In the genomic region with DNA sequence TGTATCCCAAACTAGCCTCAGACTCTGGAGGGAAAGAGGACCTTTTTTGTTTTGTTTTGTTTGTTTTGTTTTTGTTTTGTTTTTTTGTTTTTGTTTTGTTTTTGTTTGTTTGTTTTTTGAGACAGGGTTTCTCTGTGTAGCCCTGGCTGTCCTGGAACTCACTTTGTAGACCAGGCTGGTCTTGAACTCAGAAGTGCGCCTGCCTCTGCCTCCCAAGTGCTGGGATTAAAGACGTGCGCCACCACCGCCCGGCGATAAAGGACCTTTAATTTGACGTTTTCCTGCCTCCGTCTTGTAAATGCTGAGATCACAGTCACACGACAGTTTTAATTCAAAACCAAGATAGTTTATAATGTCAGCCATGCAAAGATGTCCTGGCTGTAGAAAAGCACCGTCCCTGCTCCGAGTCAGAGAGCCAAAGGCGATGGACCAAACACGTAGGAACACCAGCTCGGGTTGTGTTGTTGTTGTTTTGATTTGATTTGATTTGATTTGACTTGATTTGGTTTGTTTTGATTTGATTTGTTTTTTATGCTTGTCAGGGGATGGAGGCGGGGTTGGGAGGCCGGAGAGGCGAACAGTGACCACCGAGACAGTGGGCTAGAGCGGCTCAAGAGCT, we compare ENCODE assay signal across 8 mouse cellular contexts. TPM values are rescaled to one million over a fixed set of nuclear protein-coding genes. Genes with fewer than 3 reads are reported as not detected.
DNase-seq lines count a peak whose midpoint lies in the region; ATAC-seq and TF ChIP-seq lines count a peak whose summit lies in the region.
"Not testable (repeated sequence)": the region's sequence is repeated elsewhere in the genome, so short reads cannot be mapped to it uniquely, and the experiment has no call there.

TSS of gene Mrnip (plus strand) at position 334 of the 619 bp plus-strand sequence.

- H3K4me1 ChIP-seq in E14TG2a.4 (replicated peaks; ENCODE audit: low read depth, low read length), result peaks cover 48% of the 10 kb centered on the region
- not testable (repeated sequence) for H3K4me1 ChIP-seq in cortical plate, adult 2 months (ENCODE audit: control insufficient read depth, insufficient read depth, low read length); forebrain, postnatal 0 days (ENCODE audit: insufficient read depth); spleen, adult 2 months (ENCODE audit: control insufficient read depth, insufficient read depth, insufficient read length)
- peaks cover 15% of the 10 kb centered on the region for H3K4me1 ChIP-seq in hindbrain, embryonic 13.5 days (replicated peaks)
- H3K4me1 ChIP-seq in liver, embryonic 11.5 days (replicated peaks; ENCODE audit: control insufficient read depth, insufficient read depth, low read length), result peaks cover 18% of the 10 kb centered on the region
- H3K4me1 ChIP-seq in midbrain, embryonic 10.5 days, result peaks cover 14% of the 10 kb centered on the region

- ATAC-seq in forebrain, postnatal 0 days, result peak; percentile 54
- peak; percentile 59 for ATAC-seq in hindbrain, embryonic 13.5 days (ENCODE audit: low FRiP score)
- ATAC-seq in liver, embryonic 11.5 days (replicated peaks; ENCODE audit: low FRiP score), result peak; percentile 6; the same call in 1 of the 2 replicates

- peak within 1 kb of the TSS; percentile 66 for H3K9ac ChIP-seq in forebrain, postnatal 0 days
- H3K9ac ChIP-seq in hindbrain, embryonic 13.5 days, result peak within 1 kb of the TSS; percentile 77
- peak within 1 kb of the TSS; percentile 88 for H3K9ac ChIP-seq in liver, embryonic 11.5 days (ENCODE audit: low read depth, low read length)

- not testable (repeated sequence) for H3K9me3 ChIP-seq in E14TG2a.4 (ENCODE audit: low read length); forebrain, postnatal 0 days (ENCODE audit: low read length); hindbrain, embryonic 13.5 days; liver, embryonic 11.5 days (ENCODE audit: control insufficient read depth, low read length); midbrain, embryonic 10.5 days (replicated peaks)

- peak within 1 kb of the TSS; percentile 91 for H3K4me3 ChIP-seq in E14TG2a.4 (replicated peaks; ENCODE audit: low read length)
- H3K4me3 ChIP-seq in cortical plate, adult 2 months (ENCODE audit: insufficient read depth, low read length), result peak within 1 kb of the TSS; percentile 73
- H3K4me3 ChIP-seq in forebrain, postnatal 0 days (ENCODE audit: low read depth, low read length), result peak within 1 kb of the TSS; percentile 68
- H3K4me3 ChIP-seq in hindbrain, embryonic 13.5 days, result peak within 1 kb of the TSS; percentile 67
- peak within 1 kb of the TSS; percentile 76 for H3K4me3 ChIP-seq in liver, embryonic 11.5 days (ENCODE audit: low read depth, low read length)
- peak within 1 kb of the TSS; percentile 66 for H3K4me3 ChIP-seq in midbrain, embryonic 10.5 days
- H3K4me3 ChIP-seq in spleen, adult 2 months (ENCODE audit: extremely low read depth, insufficient read depth, insufficient read length), result peak within 1 kb of the TSS; percentile 82

- peak within 1 kb of the TSS; percentile 69 for H3K4me2 ChIP-seq in forebrain, postnatal 0 days (ENCODE audit: low read depth)
- H3K4me2 ChIP-seq in hindbrain, embryonic 13.5 days, result peak within 1 kb of the TSS; percentile 69
- peak within 1 kb of the TSS; percentile 93 for H3K4me2 ChIP-seq in liver, embryonic 11.5 days

- TF ChIP-seq POLR2A in cortical plate, adult 2 months (IDR thresholded peaks at IDR 0.05; ENCODE audit: extremely low read depth, insufficient read depth, low read length); spleen, adult 2 months (IDR thresholded peaks at IDR 0.05; ENCODE audit: low read depth, low read length): not testable (repeated sequence)

- WGBS in forebrain, postnatal 0 days, result 3% methylated on average over 19 of the region's 19 CpGs
- WGBS in hindbrain, embryonic 13.5 days, result 6% methylated on average over 19 of the region's 19 CpGs
- WGBS in liver, embryonic 11.5 days, result 4% methylated on average over 19 of the region's 19 CpGs
- WGBS in midbrain, embryonic 10.5 days, result 4% methylated on average over 19 of the region's 19 CpGs
- WGBS in spleen, adult 2 months, result 5% methylated on average over 19 of the region's 19 CpGs

- H3K27ac ChIP-seq in cortical plate, adult 2 months (ENCODE audit: insufficient read depth, low read length), result 0 out of 2 replicates have a peak within 1 kb of the TSS, but pooled peaks have one; percentile 30
- H3K27ac ChIP-seq in forebrain, postnatal 0 days (ENCODE audit: low read depth, low read length), result peak within 1 kb of the TSS; percentile 89
- peak within 1 kb of the TSS; percentile 92 for H3K27ac ChIP-seq in hindbrain, embryonic 13.5 days
- peak within 1 kb of the TSS; percentile 75 for H3K27ac ChIP-seq in liver, embryonic 11.5 days (ENCODE audit: low read depth, low read length)
- peak within 1 kb of the TSS; percentile 86 for H3K27ac ChIP-seq in midbrain, embryonic 10.5 days (replicated peaks)
- H3K27ac ChIP-seq in spleen, adult 2 months (ENCODE audit: insufficient read depth, low read length), result peak within 1 kb of the TSS; percentile 50; the same call in 1 of the 2 replicates

- TF ChIP-seq CTCF in E14TG2a.4 (conservative IDR thresholded peaks at IDR 0.05; ENCODE audit: low read length); cortical plate, adult 2 months (IDR thresholded peaks at IDR 0.05; ENCODE audit: extremely low read depth, insufficient read depth, low read length); forebrain, postnatal 0 days (IDR thresholded peaks at IDR 0.05; ENCODE audit: low read depth); spleen, adult 2 months (IDR thresholded peaks at IDR 0.05; ENCODE audit: extremely low read depth, insufficient read depth, insufficient read length, insufficient replicate concordance): not testable (repeated sequence)

- not testable (repeated sequence) for DNase-seq in forebrain, postnatal 0 days; liver, embryonic 11.5 days (ENCODE audit: low spot score); midbrain, embryonic 10.5 days (ENCODE audit: low spot score); spleen, adult 2 months (ENCODE audit: low read depth in 1 of 2, low spot score in 2 of 2)
- peak in 1 of 2 experiments; percentile 40 for DNase-seq in layer of hippocampus, postnatal 10 days (ENCODE audit: low spot score in 2 of 2)

- H3K27me3 ChIP-seq in E14TG2a.4 (ENCODE audit: insufficient read depth, low read length); forebrain, postnatal 0 days (ENCODE audit: insufficient read depth, low read length); hindbrain, embryonic 13.5 days; liver, embryonic 11.5 days (replicated peaks; ENCODE audit: control insufficient read depth, insufficient read depth, low read length); midbrain, embryonic 10.5 days (ENCODE audit: low read depth, poor library complexity, severe bottlenecking); spleen, adult 2 months (ENCODE audit: control insufficient read depth, insufficient read depth, low read length): not testable (repeated sequence)

- peaks cover 40% of the 10 kb centered on the region for H3K36me3 ChIP-seq in E14TG2a.4 (ENCODE audit: insufficient read depth, low read length)
- peaks cover 47% of the 10 kb centered on the region for H3K36me3 ChIP-seq in forebrain, postnatal 0 days (ENCODE audit: insufficient read depth)
- H3K36me3 ChIP-seq in hindbrain, embryonic 13.5 days, result peaks cover 48% of the 10 kb centered on the region
- H3K36me3 ChIP-seq in liver, embryonic 11.5 days (ENCODE audit: control insufficient read depth, insufficient read depth, low read length); spleen, adult 2 months (ENCODE audit: control insufficient read depth, insufficient read depth, low read length): not testable (repeated sequence)
- peaks cover 45% of the 10 kb centered on the region for H3K36me3 ChIP-seq in midbrain, embryonic 10.5 days

RNA-seq across cellular contexts. Expression of gene Mrnip, which starts in this region (rescaled TPM):
- 23.7 and 24.9 TPM in 2 replicates for polyA plus RNA-seq in cortical plate, adult 2 months (2012; rRNA removed)
- total RNA-seq in forebrain, postnatal 0 days (2014; rRNA removed), result 28.7 and 37.5 TPM in 2 replicates
- 29.4 and 32.2 TPM in 2 replicates for polyA plus RNA-seq in forebrain, postnatal 0 days (2015; fragmentation: Nextera tagmentation; extraction: Ambion mirVana)
- polyA plus RNA-seq in hindbrain, embryonic 13.5 days (2015; fragmentation: Nextera tagmentation; extraction: Ambion mirVana), result 30.2 and 30.6 TPM in 2 replicates
- 10 to 100 TPM; 20.5 to 21.3 TPM for total RNA-seq in layer of hippocampus, postnatal 10 days (2021)
- 13.9 and 18.7 TPM in 2 replicates for polyA plus RNA-seq in liver, embryonic 11.5 days (2014; fragmentation: Nextera tagmentation; extraction: Ambion mirVana)
- 23.4 and 23.8 TPM in 2 replicates for polyA plus RNA-seq in midbrain, embryonic 10.5 days (2016; fragmentation: Nextera tagmentation; extraction: Ambion mirVana)
- polyA plus RNA-seq in spleen, adult 2 months (2012; rRNA removed), result 2.4 and 3.5 TPM in 2 replicates

Comparison
In these comparisons a context has a peak if more than half of its experiments do, and no peak if none do; other contexts are left out.
1. H3K27ac ChIP-seq: peak in every context shown above with its lines; median percentile 92 in hindbrain, embryonic 13.5 days; 89 in forebrain, postnatal 0 days; 86 in midbrain, embryonic 10.5 days; 75 in liver, embryonic 11.5 days; 50 in spleen, adult 2 months; 30 in cortical plate, adult 2 months.
2. ATAC-seq: peak in every context shown above with its lines; median percentile 59 in hindbrain, embryonic 13.5 days; 54 in forebrain, postnatal 0 days; 6 in liver, embryonic 11.5 days.